Mouse (Mus musculus): ENCODE data around the gene Cdh3.
A peak's percentile ranks its signal among the peaks of the same experiment; 100 is the strongest.
"Not testable (repeated sequence)": the region's sequence is repeated elsewhere in the genome, so short reads cannot be mapped to it uniquely, and the experiment has no call there.

The Cdh3 gene

GRCm38 (mm10) chr8:106571551-106572172 is 61.0 kb downstream of the Cdh3 start:
- no peak for DNase-seq (ENCODE audit: low read depth, low spot score)

- DNase-seq (ENCODE audit: low read depth, low spot score): not testable (repeated sequence)
Observed at GRCm38 (mm10) chr8:106572175-106572574, 61.5 kb downstream of the Cdh3 start.

- not testable (repeated sequence) for DNase-seq (ENCODE audit: low read depth, low spot score)
Observed at GRCm38 (mm10) chr8:106573168-106573567, 62.5 kb downstream of the Cdh3 start, which contains the start of gene Gm10073. Gene Gm10073 (minus strand): TSS chr8:106573461.

- no peak for DNase-seq (ENCODE audit: low read depth, low spot score)
Observed at GRCm38 (mm10) chr8:106574283-106574682, 63.6 kb downstream of the Cdh3 start.

- peak; percentile 90 for DNase-seq (ENCODE audit: low read depth, low spot score)
Observed at GRCm38 (mm10) chr8:106576849-106577555, 66.3 kb downstream of the Cdh3 start.

GRCm38 (mm10) chr8:106579510-106579909 is 68.8 kb downstream of the Cdh3 start:
- no peak for DNase-seq (ENCODE audit: low read depth, low spot score)

GRCm38 (mm10) chr8:106581344-106582088 is 70.8 kb downstream of the Cdh3 start:
- DNase-seq (ENCODE audit: low read depth, low spot score): no peak

- DNase-seq (ENCODE audit: low read depth, low spot score): no peak
Observed at GRCm38 (mm10) chr8:106584942-106585670, 74.4 kb downstream of the Cdh3 start.

- DNase-seq (ENCODE audit: low read depth, low spot score): no peak
Observed at GRCm38 (mm10) chr8:106585671-106586037, 75.0 kb downstream of the Cdh3 start.

GRCm38 (mm10) chr8:106586896-106587295 is 76.2 kb downstream of the Cdh3 start:
- DNase-seq (ENCODE audit: low read depth, low spot score): no peak

GRCm38 (mm10) chr8:106588443-106589431 is 78.0 kb downstream of the Cdh3 start:
- peak; percentile 50 for DNase-seq (ENCODE audit: low read depth, low spot score)

GRCm38 (mm10) chr8:106592458-106592857 is 81.8 kb downstream of the Cdh3 start:
- DNase-seq (ENCODE audit: low read depth, low spot score): no peak

- DNase-seq (ENCODE audit: low read depth, low spot score): not testable (repeated sequence)
Observed at GRCm38 (mm10) chr8:106595623-106596022, 84.9 kb downstream of the Cdh3 start.

GRCm38 (mm10) chr8:106597067-106597466 is 86.4 kb downstream of the Cdh3 start:
- no peak for DNase-seq (ENCODE audit: low read depth, low spot score)

GRCm38 (mm10) chr8:106599265-106599979 is 88.7 kb downstream of the Cdh3 start:
- DNase-seq (ENCODE audit: low read depth, low spot score): no peak

- DNase-seq (ENCODE audit: low read depth, low spot score): no peak
Observed at GRCm38 (mm10) chr8:106603131-106603819, 92.6 kb downstream of the Cdh3 start, which contains the start of gene Cdh1. Gene Cdh1 (plus strand): TSS chr8:106603351.

- no peak for DNase-seq (ENCODE audit: low read depth, low spot score)
Observed at GRCm38 (mm10) chr8:106603933-106604332, 93.2 kb downstream of the Cdh3 start.

- no peak for DNase-seq (ENCODE audit: low read depth, low spot score)
Observed at GRCm38 (mm10) chr8:106605657-106606056, 95.0 kb downstream of the Cdh3 start.

GRCm38 (mm10) chr8:106606121-106606520 is 95.4 kb downstream of the Cdh3 start:
- no peak for DNase-seq (ENCODE audit: low read depth, low spot score)
